Mouse (Mus musculus) ES-E14 (cell line): ENCODE data around the gene Gm38431. TPM values are rescaled to one million over a fixed set of nuclear protein-coding genes. Genes with fewer than 3 reads are reported as not detected.

ENCODE experiments used
- DNase-seq: peaks from one replicate; pipeline ENCODE4 v3.0.0-alpha.2; 2013; ENCODE audit warnings: low read depth, low spot score
- H3K27ac ChIP-seq: 2 replicates; pipeline ENCODE4 v1.5.1; 2012; ENCODE audit warnings: low read depth, mild to moderate bottlenecking, low read length, moderate library complexity, mixed read lengths; ENCODE audit not compliant: poor library complexity, insufficient read depth, severe bottlenecking
- H3K36me3 ChIP-seq: 2 replicates; pipeline ENCODE4 v1.6.1; 2012; ENCODE audit warnings: mild to moderate bottlenecking, low read length, moderate library complexity, mixed read lengths; ENCODE audit not compliant: control insufficient read depth, poor library complexity, insufficient read depth, severe bottlenecking
- H3K4me1 ChIP-seq, 2 experiments: fragments of 150-350 bp in 1 of 2; sonication (generic) in 1 of 2; 2 replicates each; pipeline ENCODE4 v1.6.1; 2012; ENCODE audit warnings: low read length in 2 of 2, mild to moderate bottlenecking in 1 of 2, mixed read lengths in 1 of 2; ENCODE audit not compliant: control insufficient read depth in 2 of 2, insufficient read depth in 2 of 2, poor library complexity in 1 of 2
- H3K4me3 ChIP-seq, 2 experiments: fragments of 150-350 bp in 1 of 2; sonication (generic) in 1 of 2; 2 replicates each; pipeline ENCODE4 v1.5.1; 2012; ENCODE audit warnings: low read length in 2 of 2, low read depth in 1 of 2, mild to moderate bottlenecking in 1 of 2, mixed read lengths in 1 of 2; ENCODE audit not compliant: insufficient read depth in 1 of 2, poor library complexity in 1 of 2, severe bottlenecking in 1 of 2
- H3K9ac ChIP-seq: 2 replicates; pipeline ENCODE4 v1.6.1; 2012; ENCODE audit warnings: low read depth, mild to moderate bottlenecking, low read length, mixed read lengths; ENCODE audit not compliant: poor library complexity, insufficient read depth, severe bottlenecking
- H3K9me3 ChIP-seq: fragments of 150-350 bp; sonication (generic); 2 replicates; pipeline ENCODE4 v1.6.1; 2012; ENCODE audit warnings: low read depth, mild to moderate bottlenecking, low read length; ENCODE audit not compliant: control insufficient read depth, insufficient read depth
- CHD2 ChIP-seq: IDR thresholded peaks from 2 replicates; pipeline ENCODE4 v1.6.1; 2014; ENCODE audit warnings: mild to moderate bottlenecking, low read depth, low read length, inconsistent platforms
- HCFC1 ChIP-seq: IDR thresholded peaks from 2 replicates; pipeline ENCODE4 v1.6.1; 2012; ENCODE audit warnings: low read length, inconsistent platforms, borderline replicate concordance; ENCODE audit not compliant: insufficient read depth
- MAFK ChIP-seq: IDR thresholded peaks from 2 replicates; pipeline ENCODE4 v1.6.1; 2014; ENCODE audit warnings: mild to moderate bottlenecking, low read depth, low read length, inconsistent platforms; ENCODE audit not compliant: insufficient read depth
- ZC3H11A ChIP-seq: IDR thresholded peaks from 2 replicates; pipeline ENCODE4 v1.6.1; 2012; ENCODE audit warnings: low read depth, mild to moderate bottlenecking, inconsistent platforms, low read length, borderline replicate concordance
- ZNF384 ChIP-seq: IDR thresholded peaks from 2 replicates; pipeline ENCODE4 v1.6.1; 2012; ENCODE audit warnings: low read depth, low read length, inconsistent platforms
- in situ Hi-C, 2 experiments: fragments of 600-800 bp; cut with MboI; formaldehyde crosslinking; loops; one replicate each; pipeline ENCODE4 v1.15.1; 2025; ENCODE audit warnings: low sequenced_read_pairs in 2 of 2, inconsistent platforms in 1 of 2; ENCODE audit not compliant: unreplicated experiment in 2 of 2
- total RNA-seq: library from RNA; depleted of rRNA; stranded (reverse); fragments of 300-350 nt; gene quantifications from 2 replicates; pipeline ENCODE4 v1.2.3, GENCODE M21; 2012

Gene Gm38431
- total RNA-seq, 1 experiment = 18.5 TPM

- in situ Hi-C loops = no loop called here
- no peaks in the 10 kb centered on the region for H3K9me3 ChIP-seq
- TF ChIP-seq MAFK (no peak), HCFC1 (no peak), CHD2 (no peak), ZC3H11A (no peak), ZNF384 (no peak)
- H3K27ac ChIP-seq = no peak overlapping the region
- H3K4me1 ChIP-seq = no peaks in the 10 kb centered on the region
- no peak overlapping the region for H3K4me3 ChIP-seq
- H3K9ac ChIP-seq = no peak overlapping the region
- DNase-seq = no peak
- peaks cover 46% of the 10 kb centered on the region for H3K36me3 ChIP-seq
Observed at GRCm38 (mm10) chr9:21074173-21074572, 17.6 kb downstream of the Gm38431 start.

GRCm38 (mm10) chr9:21073044-21073840, 18.6 kb downstream of the Gm38431 start, which contains the start of the genes Gm49373 and Fdx1l:
Gene Gm49373 (minus strand): TSS chr9:21073096.
Gene Fdx1l (minus strand): TSS chr9:21073614.
- H3K4me3 ChIP-seq = peak within 1 kb of the TSS; percentile 89 to 92
- H3K9ac ChIP-seq = peak within 1 kb of the TSS; percentile 94
- peak within 1 kb of the TSS; percentile 72 for H3K27ac ChIP-seq
- TF ChIP-seq CHD2 = peak; percentile 42; the same call in 1 of the 2 replicates
- peak; percentile 81 for TF ChIP-seq HCFC1
- TF ChIP-seq ZNF384 = no peak
- no peaks in the 10 kb centered on the region for H3K9me3 ChIP-seq
- in situ Hi-C loops = no loop called here
- peak; percentile 69 for DNase-seq
- no peaks in the 10 kb centered on the region for H3K4me1 ChIP-seq
- H3K36me3 ChIP-seq = peaks cover 37% of the 10 kb centered on the region

- in situ Hi-C loops = no loop called here
- peak; percentile 16 for DNase-seq
- Histone ChIP-seq H3K9me3 (no peaks in the 10 kb centered on the region), H3K27ac (peak overlapping the region; percentile 72; the same call in 1 of the 2 replicates), H3K4me1 (no peaks in the 10 kb centered on the region), H3K4me3 (peak overlapping the region; percentile 89 to 92), H3K36me3 (peaks cover 39% of the 10 kb centered on the region), H3K9ac (peak overlapping the region; percentile 94)
- no peak for TF ChIP-seq ZC3H11A
- TF ChIP-seq CHD2 = no peak
- TF ChIP-seq ZNF384 = no peak
- TF ChIP-seq MAFK = no peak
- no peak for TF ChIP-seq HCFC1
Observed at GRCm38 (mm10) chr9:21072641-21073040, 19.2 kb downstream of the Gm38431 start.

GRCm38 (mm10) chr9:21067006-21067684, 24.7 kb downstream of the Gm38431 start, which contains the start of gene Zglp1:
Gene Zglp1 (minus strand): TSS chr9:21067093.
- H3K4me1 ChIP-seq = peaks cover 0 to 6% of the 10 kb centered on the region in 2 experiments; a peak in 1 of 4 replicates
- H3K4me3 ChIP-seq = peak within 1 kb of the TSS; percentile 56 to 57
- peak within 1 kb of the TSS; percentile 21; the same call in 1 of the 2 replicates for H3K9ac ChIP-seq
- no peak within 1 kb of the TSS for H3K27ac ChIP-seq
- in situ Hi-C loops = no loop called here
- DNase-seq = no peak
- no peaks in the 10 kb centered on the region for H3K9me3 ChIP-seq
- no peak for TF ChIP-seq HCFC1
- peaks cover 26% of the 10 kb centered on the region; the same call in 1 of the 2 replicates for H3K36me3 ChIP-seq
